Mouse (Mus musculus): ENCODE results near the gene Ddrgk1. TPM values are rescaled to one million over a fixed set of nuclear protein-coding genes. Genes with fewer than 3 reads are reported as not detected.
A peak's percentile ranks its signal among the peaks of the same experiment; 100 is the strongest.

Gene Ddrgk1
- polyA plus RNA-seq, 1 experiment from 2014 or later = 54.5 TPM

DNA sequence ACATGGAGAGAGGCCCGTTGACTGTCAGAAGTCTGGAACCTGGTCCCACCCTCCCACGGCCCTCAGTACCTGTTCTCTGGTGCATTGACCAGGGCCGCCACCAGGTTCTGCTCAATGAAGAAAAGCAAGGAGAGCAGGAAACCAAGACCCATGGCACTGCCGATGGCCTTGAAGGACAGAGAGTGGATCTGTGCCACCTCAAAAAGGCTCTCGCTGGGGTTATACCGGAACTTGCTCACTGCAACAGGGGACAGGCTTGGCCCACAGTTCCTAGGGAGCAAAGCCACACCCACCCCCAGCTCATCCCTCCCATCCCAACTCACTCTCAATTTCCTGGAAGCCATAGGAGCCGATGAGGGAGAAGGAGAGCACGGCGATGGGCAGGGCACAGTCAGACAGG, 21.0 kb upstream of the Ddrgk1 start:
- Histone ChIP-seq H3K36me3 (peaks cover 62% of the 10 kb centered on the region), H3K4me2 (no peak overlapping the region), H3K9me3 (no peaks in the 10 kb centered on the region), H3K4me3 (replicated peaks) (no peak overlapping the region), H3K27ac (no peak overlapping the region), H3K27me3 (no peaks in the 10 kb centered on the region), H3K9ac (replicated peaks) (no peak overlapping the region), H3K4me1 (replicated peaks) (no peaks in the 10 kb centered on the region)
- WGBS = 89% methylated on average over 9 of the region's 9 CpGs
- no peak for ATAC-seq (ENCODE audit: insufficient number of reproducible peaks, insufficient read depth, low FRiP score, low TSS enrichment, low read depth)

- ATAC-seq (ENCODE audit: insufficient number of reproducible peaks, insufficient read depth, low FRiP score, low TSS enrichment, low read depth) = no peak
- Histone ChIP-seq H3K9me3 (no peaks in the 10 kb centered on the region), H3K27me3 (no peaks in the 10 kb centered on the region), H3K4me1 (replicated peaks) (no peaks in the 10 kb centered on the region), H3K4me3 (replicated peaks) (no peak overlapping the region), H3K9ac (replicated peaks) (no peak overlapping the region), H3K27ac (no peak overlapping the region), H3K4me2 (no peak overlapping the region), H3K36me3 (peaks cover 98% of the 10 kb centered on the region)
- WGBS = 86% methylated on average over 3 of the region's 3 CpGs
These were observed 17.1 kb upstream of the Ddrgk1 start for GRCm38 (mm10) chr2:130681531-130681930.

- no peak for ATAC-seq (ENCODE audit: insufficient number of reproducible peaks, insufficient read depth, low FRiP score, low TSS enrichment, low read depth)
These were observed 15.4 kb upstream of the Ddrgk1 start for GRCm38 (mm10) chr2:130679899-130680298.

DNA sequence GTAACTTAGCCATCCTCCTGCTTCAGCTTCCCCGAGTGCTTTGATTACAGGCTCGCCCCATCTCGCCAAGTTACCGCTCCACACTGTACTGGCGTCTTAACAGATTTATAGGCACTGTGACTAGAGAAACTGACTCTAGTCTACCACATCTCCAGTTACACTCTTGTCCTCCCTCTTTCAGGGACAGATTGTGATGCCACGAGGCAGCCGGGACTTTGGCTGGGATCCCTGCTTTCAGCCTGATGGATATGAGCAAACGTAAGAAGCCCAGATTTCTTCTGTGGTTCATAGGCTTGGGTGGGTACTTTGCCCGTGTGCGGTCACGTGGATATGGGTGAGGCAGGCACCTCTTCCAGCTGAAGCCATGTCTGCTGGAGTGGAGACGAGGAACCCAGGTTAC, 14.7 kb upstream of the Ddrgk1 start:
- 94% methylated on average over 12 of the region's 12 CpGs for WGBS
- no peak for ATAC-seq (ENCODE audit: insufficient number of reproducible peaks, insufficient read depth, low FRiP score, low TSS enrichment, low read depth)
- Histone ChIP-seq H3K4me2 (no peak overlapping the region), H3K27ac (no peak overlapping the region), H3K9me3 (no peaks in the 10 kb centered on the region), H3K4me1 (replicated peaks) (no peaks in the 10 kb centered on the region), H3K4me3 (replicated peaks) (no peak overlapping the region), H3K9ac (replicated peaks) (no peak overlapping the region), H3K27me3 (no peaks in the 10 kb centered on the region), H3K36me3 (peaks cover 99% of the 10 kb centered on the region)

More at GRCm38 (mm10) chr2:130679899-130680298, 15.4 kb upstream of the Ddrgk1 start:
- no peak overlapping the region for H3K9ac ChIP-seq (replicated peaks)
- H3K36me3 ChIP-seq = peaks cover 99% of the 10 kb centered on the region
- 93% methylated on average over 6 of the region's 6 CpGs for WGBS
- H3K4me2 ChIP-seq = no peak overlapping the region
- no peaks in the 10 kb centered on the region for H3K9me3 ChIP-seq
- no peak overlapping the region for H3K27ac ChIP-seq
- H3K4me1 ChIP-seq (replicated peaks) = no peaks in the 10 kb centered on the region
- H3K4me3 ChIP-seq (replicated peaks) = no peak overlapping the region
- H3K27me3 ChIP-seq = no peaks in the 10 kb centered on the region

GRCm38 (mm10) chr2:130677211-130677610, 12.8 kb upstream of the Ddrgk1 start:
- H3K36me3 ChIP-seq = peaks cover 98% of the 10 kb centered on the region
- H3K27ac ChIP-seq = no peak overlapping the region
- no peak for ATAC-seq (ENCODE audit: insufficient number of reproducible peaks, insufficient read depth, low FRiP score, low TSS enrichment, low read depth)
- H3K4me2 ChIP-seq = no peak overlapping the region
- H3K27me3 ChIP-seq = no peaks in the 10 kb centered on the region
- H3K4me3 ChIP-seq (replicated peaks) = no peak overlapping the region
- 84% methylated on average over 10 of the region's 10 CpGs for WGBS
- H3K4me1 ChIP-seq (replicated peaks) = no peaks in the 10 kb centered on the region
- H3K9me3 ChIP-seq = no peaks in the 10 kb centered on the region
- no peak overlapping the region for H3K9ac ChIP-seq (replicated peaks)

- H3K9me3 ChIP-seq = no peaks in the 10 kb centered on the region
- peak within 1 kb of the TSS; percentile 72 for H3K9ac ChIP-seq (replicated peaks)
- WGBS = under 1% methylated on average over 31 of the region's 31 CpGs
- H3K4me3 ChIP-seq (replicated peaks) = peak within 1 kb of the TSS; percentile 69
- no peaks in the 10 kb centered on the region for H3K27me3 ChIP-seq
- H3K4me2 ChIP-seq = peak within 1 kb of the TSS; percentile 90
- no peak for ATAC-seq (ENCODE audit: insufficient number of reproducible peaks, insufficient read depth, low FRiP score, low TSS enrichment, low read depth)
- H3K27ac ChIP-seq = peak within 1 kb of the TSS; percentile 81
- peaks cover 16% of the 10 kb centered on the region for H3K36me3 ChIP-seq
- H3K4me1 ChIP-seq (replicated peaks) = peaks cover 25% of the 10 kb centered on the region
These were observed 3.1 kb upstream of the Ddrgk1 start, which contains the start of gene Itpa for GRCm38 (mm10) chr2:130667559-130667958. Itpa (plus strand) TSS chr2:130667610.

- Histone ChIP-seq H3K9me3 (no peaks in the 10 kb centered on the region), H3K4me1 (replicated peaks) (peaks cover 23% of the 10 kb centered on the region), H3K27me3 (no peaks in the 10 kb centered on the region), H3K4me2 (peak overlapping the region; percentile 78), H3K27ac (peak overlapping the region; percentile 98; the same call in 1 of the 2 replicates), H3K4me3 (replicated peaks) (peak overlapping the region; percentile 59), H3K36me3 (peaks cover 44% of the 10 kb centered on the region), H3K9ac (replicated peaks) (peak overlapping the region; percentile 79)
- ATAC-seq (ENCODE audit: insufficient number of reproducible peaks, insufficient read depth, low FRiP score, low TSS enrichment, low read depth) = no peak
- WGBS = 90% methylated on average over 11 of the region's 11 CpGs
These were observed 1.1 kb downstream of the Ddrgk1 start for GRCm38 (mm10) chr2:130663342-130663741.

- no peaks in the 10 kb centered on the region for H3K9me3 ChIP-seq
- no peak overlapping the region for H3K4me3 ChIP-seq (replicated peaks)
- H3K9ac ChIP-seq (replicated peaks) = no peak overlapping the region
- H3K4me1 ChIP-seq (replicated peaks) = peaks cover 11% of the 10 kb centered on the region
- H3K36me3 ChIP-seq = peaks cover 93% of the 10 kb centered on the region
- WGBS = 97% methylated on average over 10 of the region's 10 CpGs
- no peaks in the 10 kb centered on the region for H3K27me3 ChIP-seq
- no peak for ATAC-seq (ENCODE audit: insufficient number of reproducible peaks, insufficient read depth, low FRiP score, low TSS enrichment, low read depth)
- H3K27ac ChIP-seq = no peak overlapping the region
- H3K4me2 ChIP-seq = no peak overlapping the region
These were observed 5.9 kb downstream of the Ddrgk1 start for GRCm38 (mm10) chr2:130658530-130658929.

- 91% methylated on average over 6 of the region's 6 CpGs for WGBS
- H3K36me3 ChIP-seq = peaks cover 99% of the 10 kb centered on the region
These were observed 6.9 kb downstream of the Ddrgk1 start for GRCm38 (mm10) chr2:130657541-130657940.

DNA sequence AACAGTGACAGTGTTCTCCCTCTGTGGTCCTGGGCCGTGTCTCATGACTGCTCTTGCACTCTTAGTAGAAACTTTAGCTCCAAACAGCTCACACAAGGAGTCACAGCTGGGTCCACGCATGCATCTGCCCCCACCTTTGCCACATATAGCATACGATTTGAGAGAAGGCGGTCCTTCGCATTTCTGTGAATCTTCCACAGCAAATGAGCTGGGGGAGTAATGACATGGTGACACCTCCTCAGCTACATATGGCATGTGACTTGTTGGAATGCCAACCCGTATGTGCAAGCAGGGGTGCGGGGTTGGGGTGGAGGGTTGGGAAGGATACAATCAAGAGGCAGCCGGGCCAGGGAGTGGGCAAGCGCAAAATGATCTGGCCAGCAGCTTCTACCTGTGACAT, 7.9 kb downstream of the Ddrgk1 start:
- Histone ChIP-seq H3K27me3 (no peaks in the 10 kb centered on the region), H3K4me1 (replicated peaks) (no peaks in the 10 kb centered on the region), H3K9me3 (no peaks in the 10 kb centered on the region), H3K27ac (no peak overlapping the region), H3K4me3 (replicated peaks) (no peak overlapping the region), H3K4me2 (no peak overlapping the region), H3K36me3 (peaks cover 94% of the 10 kb centered on the region), H3K9ac (replicated peaks) (no peak overlapping the region)
- WGBS = 94% methylated on average over 9 of the region's 9 CpGs
- ATAC-seq (ENCODE audit: insufficient number of reproducible peaks, insufficient read depth, low FRiP score, low TSS enrichment, low read depth) = no peak

More at GRCm38 (mm10) chr2:130657541-130657940, 6.9 kb downstream of the Ddrgk1 start:
- H3K4me2 ChIP-seq = no peak overlapping the region
- H3K4me3 ChIP-seq (replicated peaks) = no peak overlapping the region
- H3K9me3 ChIP-seq = no peaks in the 10 kb centered on the region
- ATAC-seq (ENCODE audit: insufficient number of reproducible peaks, insufficient read depth, low FRiP score, low TSS enrichment, low read depth) = no peak
- no peak overlapping the region for H3K9ac ChIP-seq (replicated peaks)
- H3K27ac ChIP-seq = no peak overlapping the region
- peaks cover under 1% of the 10 kb centered on the region; the same call in 1 of the 2 replicates for H3K4me1 ChIP-seq (replicated peaks)
- H3K27me3 ChIP-seq = no peaks in the 10 kb centered on the region

- Histone ChIP-seq H3K4me2 (no peak overlapping the region), H3K27ac (no peak overlapping the region), H3K27me3 (no peaks in the 10 kb centered on the region), H3K9ac (replicated peaks) (no peak overlapping the region), H3K4me1 (replicated peaks) (no peaks in the 10 kb centered on the region), H3K36me3 (peaks cover 91% of the 10 kb centered on the region), H3K9me3 (no peaks in the 10 kb centered on the region), H3K4me3 (replicated peaks) (no peak overlapping the region)
- ATAC-seq (ENCODE audit: insufficient number of reproducible peaks, insufficient read depth, low FRiP score, low TSS enrichment, low read depth) = no peak
- WGBS = 89% methylated on average over 6 of the region's 6 CpGs
These were observed 8.7 kb downstream of the Ddrgk1 start for GRCm38 (mm10) chr2:130655660-130656339.

- H3K27me3 ChIP-seq = no peaks in the 10 kb centered on the region
- no peak overlapping the region for H3K4me2 ChIP-seq
- H3K9ac ChIP-seq (replicated peaks) = no peak overlapping the region
- H3K9me3 ChIP-seq = no peaks in the 10 kb centered on the region
- H3K4me1 ChIP-seq (replicated peaks) = no peaks in the 10 kb centered on the region
- no peak overlapping the region for H3K27ac ChIP-seq
- no peak for ATAC-seq (ENCODE audit: insufficient number of reproducible peaks, insufficient read depth, low FRiP score, low TSS enrichment, low read depth)
- 89% methylated on average over 1 of the region's 1 CpGs for WGBS
- H3K36me3 ChIP-seq = peaks cover 77% of the 10 kb centered on the region
- no peak overlapping the region for H3K4me3 ChIP-seq (replicated peaks)
These were observed 10.7 kb downstream of the Ddrgk1 start for GRCm38 (mm10) chr2:130653760-130654159.

All from limb, embryonic 12.5 days (tissue).